Mouse (Mus musculus) lung, adult 2 months (tissue): ENCODE data around the gene Irf2bp1.

Source experiments
- CTCF ChIP-seq: fragments of 200-500 bp; IDR thresholded peaks from 2 replicates; pipeline ENCODE4 v1.5.1; 2011; ENCODE audit warnings: mild to moderate bottlenecking, low read length, control low read depth; ENCODE audit not compliant: insufficient read depth
- POLR2A ChIP-seq: fragments of 200-500 bp; IDR thresholded peaks from 2 replicates; pipeline ENCODE4 v1.6.1; 2011; ENCODE audit warnings: low read depth, mild to moderate bottlenecking, control low read depth, low read length, borderline replicate concordance; ENCODE audit errors: extremely low read depth

DNA sequence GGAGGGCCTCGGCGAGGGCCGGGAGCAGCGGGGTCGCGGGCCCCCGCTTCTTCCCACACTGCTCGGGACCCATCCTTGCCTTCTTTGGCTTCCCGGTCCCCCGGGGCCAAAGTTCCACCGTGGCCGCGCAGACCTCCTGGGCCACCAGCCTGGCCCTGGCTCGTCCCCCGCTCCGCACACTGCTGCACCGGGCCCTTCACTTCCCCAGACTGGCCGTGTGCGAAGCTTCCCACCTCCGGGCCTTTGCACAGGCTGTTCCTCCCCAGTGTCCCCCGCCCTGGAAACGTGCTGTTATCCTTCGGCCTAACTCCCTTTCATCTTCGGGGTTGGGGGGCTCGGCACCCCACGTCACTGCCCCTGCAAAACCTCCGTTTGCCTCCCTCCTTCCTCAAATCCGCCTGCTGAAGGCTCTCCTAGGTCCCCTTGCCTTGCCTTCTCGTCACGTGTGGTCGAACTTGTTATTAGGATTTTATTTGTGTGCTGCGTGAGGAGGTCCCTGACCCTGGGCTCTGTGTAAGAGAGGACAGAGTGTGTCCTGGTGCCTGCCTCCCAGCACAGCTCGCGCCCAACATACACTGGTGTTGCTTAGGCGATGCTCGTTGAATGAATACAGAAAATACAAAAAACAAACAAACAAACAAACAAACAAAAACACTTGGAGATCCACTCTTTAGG lies 20.9 kb downstream of the Irf2bp1 start:
- TF ChIP-seq POLR2A (no peak), CTCF (no peak)
